Mouse (Mus musculus): Measurements from ENCODE around the gene Selplg. TPM values are rescaled to one million over a fixed set of nuclear protein-coding genes. Genes with fewer than 3 reads are reported as not detected.

Selplg gene
- polyA plus RNA-seq, 1 experiment: 43.5 TPM

DNA sequence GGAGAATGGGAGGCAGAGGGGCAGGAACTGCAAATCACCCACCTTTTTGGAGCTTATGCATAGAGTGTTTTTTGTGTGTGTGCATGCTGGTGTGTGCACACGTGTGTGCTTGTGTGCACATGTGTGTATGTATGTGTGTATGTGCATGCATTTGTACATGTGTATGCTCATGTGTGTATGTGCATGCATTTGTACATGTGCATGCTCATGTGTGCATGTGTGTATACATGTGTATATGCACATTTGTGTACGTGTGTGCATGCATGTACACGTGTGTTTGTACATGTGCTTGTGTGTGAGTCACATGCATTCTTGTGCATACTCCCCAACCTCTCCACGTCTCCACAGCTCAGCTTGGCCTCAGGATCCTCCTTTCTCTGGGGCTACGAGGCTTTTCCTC is 1.6 kb downstream of the Selplg start:
- no peaks in the 10 kb centered on the region for H3K4me1 ChIP-seq (ENCODE audit: control insufficient read depth, insufficient read depth, low read length)
- no peak overlapping the region for H3K4me3 ChIP-seq (ENCODE audit: insufficient read depth, low read length)
- H3K27ac ChIP-seq (ENCODE audit: insufficient read depth, low read length): no peak overlapping the region
- TF ChIP-seq POLR2A (IDR thresholded peaks at IDR 0.05; ENCODE audit: extremely low read depth, insufficient read depth, low read length) (no peak), CTCF (IDR thresholded peaks at IDR 0.05; ENCODE audit: extremely low read depth, insufficient read depth, low read length) (no peak)

DNA sequence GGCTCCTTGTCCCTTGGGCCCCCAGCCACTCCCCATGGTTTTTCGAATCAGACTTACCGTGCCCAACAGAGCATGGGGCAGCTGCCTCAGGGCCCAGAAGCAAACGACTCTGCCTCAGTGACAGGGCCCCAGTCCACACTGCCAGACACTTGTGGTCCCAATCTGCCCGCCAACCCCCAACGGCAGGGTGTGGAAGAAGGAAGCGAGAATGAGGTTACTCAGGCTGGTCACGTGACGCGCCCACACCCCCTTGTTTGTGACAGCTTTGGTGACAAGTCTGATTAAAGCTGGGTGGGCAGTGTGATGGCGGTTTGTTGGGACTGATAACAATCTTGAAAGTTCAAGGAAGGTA is 2.2 kb downstream of the Selplg start:
- Histone ChIP-seq H3K4me1 (ENCODE audit: control insufficient read depth, insufficient read depth, low read length) (no peaks in the 10 kb centered on the region), H3K27ac (ENCODE audit: insufficient read depth, low read length) (0 out of 2 replicates have a peak overlapping the region, but pooled peaks have one; percentile 16), H3K4me3 (ENCODE audit: insufficient read depth, low read length) (peak overlapping the region; percentile 28)
- TF ChIP-seq POLR2A (IDR thresholded peaks at IDR 0.05; ENCODE audit: extremely low read depth, insufficient read depth, low read length) (peak; percentile 37; the same call in 1 of the 2 replicates), CTCF (IDR thresholded peaks at IDR 0.05; ENCODE audit: extremely low read depth, insufficient read depth, low read length) (no peak)

- TF ChIP-seq POLR2A (IDR thresholded peaks at IDR 0.05; ENCODE audit: extremely low read depth, insufficient read depth, low read length) (no peak), CTCF (IDR thresholded peaks at IDR 0.05; ENCODE audit: extremely low read depth, insufficient read depth, low read length) (no peak)
- Histone ChIP-seq H3K4me3 (ENCODE audit: insufficient read depth, low read length) (peak overlapping the region; percentile 28), H3K27ac (ENCODE audit: insufficient read depth, low read length) (0 out of 2 replicates have a peak overlapping the region, but pooled peaks have one; percentile 16), H3K4me1 (ENCODE audit: control insufficient read depth, insufficient read depth, low read length) (no peaks in the 10 kb centered on the region)
Observed at GRCm38 (mm10) chr5:113829566-113830291, 2.7 kb downstream of the Selplg start.

GRCm38 (mm10) chr5:113828481-113828880 is 4.0 kb downstream of the Selplg start:
- H3K27ac ChIP-seq (ENCODE audit: insufficient read depth, low read length): no peak overlapping the region
- no peak for TF ChIP-seq POLR2A (IDR thresholded peaks at IDR 0.05; ENCODE audit: extremely low read depth, insufficient read depth, low read length)
- TF ChIP-seq CTCF (IDR thresholded peaks at IDR 0.05; ENCODE audit: extremely low read depth, insufficient read depth, low read length): no peak
- no peak overlapping the region for H3K4me3 ChIP-seq (ENCODE audit: insufficient read depth, low read length)
- H3K4me1 ChIP-seq (ENCODE audit: control insufficient read depth, insufficient read depth, low read length): no peaks in the 10 kb centered on the region

DNA sequence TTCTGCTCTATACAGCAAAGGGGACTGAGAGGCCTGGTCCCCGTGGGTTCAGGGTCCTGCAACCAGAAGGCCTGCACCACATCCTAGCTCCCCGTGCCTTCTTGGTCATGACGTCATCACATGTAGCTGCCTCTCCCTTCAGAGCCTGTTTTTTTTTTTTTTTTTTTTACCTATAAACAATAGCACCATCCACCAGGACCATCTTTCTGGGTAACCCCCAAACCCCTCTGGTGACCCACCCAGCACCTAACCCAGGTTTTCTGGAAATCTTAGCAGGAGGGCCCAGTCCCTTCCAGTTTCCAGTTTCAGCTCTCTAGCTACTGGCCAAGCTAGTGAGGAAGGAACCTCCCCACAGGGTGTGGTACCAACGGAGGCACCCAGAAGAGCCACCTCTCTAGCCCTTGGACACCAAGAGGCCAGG is 4.4 kb downstream of the Selplg start:
- no peak for TF ChIP-seq POLR2A (IDR thresholded peaks at IDR 0.05; ENCODE audit: extremely low read depth, insufficient read depth, low read length)
- TF ChIP-seq CTCF (IDR thresholded peaks at IDR 0.05; ENCODE audit: extremely low read depth, insufficient read depth, low read length): no peak
- H3K4me3 ChIP-seq (ENCODE audit: insufficient read depth, low read length): no peak overlapping the region
- no peaks in the 10 kb centered on the region for H3K4me1 ChIP-seq (ENCODE audit: control insufficient read depth, insufficient read depth, low read length)
- H3K27ac ChIP-seq (ENCODE audit: insufficient read depth, low read length): no peak overlapping the region

DNA sequence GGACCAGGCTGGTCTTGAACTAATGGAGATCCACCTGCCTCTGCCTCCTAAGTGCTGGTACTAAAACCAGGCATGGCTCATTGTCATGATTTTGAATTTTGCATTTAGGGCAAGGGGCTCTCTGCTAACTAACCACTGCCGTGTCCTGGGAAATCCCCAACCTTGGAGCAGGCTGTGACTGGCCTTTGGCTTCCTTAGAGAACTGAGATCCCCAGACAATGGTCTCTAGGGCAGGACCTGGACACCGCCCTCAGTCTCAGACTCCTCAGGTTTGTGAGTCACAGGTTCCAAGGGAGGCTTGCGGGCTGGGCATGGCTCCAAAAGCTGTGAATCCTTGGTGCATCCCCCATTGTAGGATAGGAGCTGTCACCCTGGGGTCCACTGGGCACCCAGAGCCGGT is 5.8 kb downstream of the Selplg start:
- H3K27ac ChIP-seq (ENCODE audit: insufficient read depth, low read length): no peak overlapping the region
- TF ChIP-seq CTCF (IDR thresholded peaks at IDR 0.05; ENCODE audit: extremely low read depth, insufficient read depth, low read length) (no peak), POLR2A (IDR thresholded peaks at IDR 0.05; ENCODE audit: extremely low read depth, insufficient read depth, low read length) (no peak)
- no peaks in the 10 kb centered on the region for H3K4me1 ChIP-seq (ENCODE audit: control insufficient read depth, insufficient read depth, low read length)
- H3K4me3 ChIP-seq (ENCODE audit: insufficient read depth, low read length): no peak overlapping the region

DNA sequence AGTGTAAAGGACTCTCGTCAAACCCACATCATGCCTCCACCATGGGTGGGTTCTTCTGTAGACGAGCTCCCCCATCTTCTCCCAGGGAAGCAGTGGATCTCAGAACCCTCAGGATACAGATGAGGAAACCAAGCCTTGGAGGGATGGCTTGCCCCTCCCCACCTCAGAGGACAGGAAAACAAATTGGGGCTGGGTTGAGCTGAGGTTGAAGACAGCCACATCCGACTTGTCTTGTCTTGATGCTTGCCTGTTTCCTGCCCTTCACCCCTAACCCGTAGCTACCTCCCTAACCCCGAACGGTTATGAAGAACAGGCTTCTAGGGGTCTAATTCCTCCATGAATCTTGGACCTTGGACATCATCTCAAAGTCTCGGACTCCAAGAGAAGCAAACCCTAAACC is 6.9 kb downstream of the Selplg start:
- H3K4me1 ChIP-seq (ENCODE audit: control insufficient read depth, insufficient read depth, low read length): no peaks in the 10 kb centered on the region
- no peak overlapping the region for H3K4me3 ChIP-seq (ENCODE audit: insufficient read depth, low read length)
- TF ChIP-seq POLR2A (IDR thresholded peaks at IDR 0.05; ENCODE audit: extremely low read depth, insufficient read depth, low read length): no peak
- no peak for TF ChIP-seq CTCF (IDR thresholded peaks at IDR 0.05; ENCODE audit: extremely low read depth, insufficient read depth, low read length)
- no peak overlapping the region for H3K27ac ChIP-seq (ENCODE audit: insufficient read depth, low read length)

DNA sequence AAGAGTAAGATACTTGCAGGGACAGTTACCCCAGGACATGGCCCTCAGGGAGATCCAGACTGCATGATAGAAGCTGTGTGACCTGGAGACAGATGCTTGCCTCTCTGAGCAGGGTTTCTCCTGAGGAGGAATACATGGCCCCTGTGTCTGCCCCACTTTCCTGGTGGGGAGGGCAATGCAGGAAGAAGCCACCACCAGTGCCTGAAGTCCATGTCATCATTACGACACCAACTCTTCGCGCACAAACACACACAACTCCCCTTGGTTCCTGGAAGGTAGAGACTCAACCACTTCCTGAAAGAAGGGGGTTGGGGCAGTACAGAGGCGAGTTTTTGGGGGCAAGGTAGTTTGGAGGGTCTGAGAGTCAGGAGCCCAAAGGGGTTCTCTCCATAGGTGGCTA is 8.2 kb downstream of the Selplg start:
- TF ChIP-seq CTCF (IDR thresholded peaks at IDR 0.05; ENCODE audit: extremely low read depth, insufficient read depth, low read length) (no peak), POLR2A (IDR thresholded peaks at IDR 0.05; ENCODE audit: extremely low read depth, insufficient read depth, low read length) (no peak)
- H3K4me1 ChIP-seq (ENCODE audit: control insufficient read depth, insufficient read depth, low read length): no peaks in the 10 kb centered on the region
- H3K27ac ChIP-seq (ENCODE audit: insufficient read depth, low read length): no peak overlapping the region
- H3K4me3 ChIP-seq (ENCODE audit: insufficient read depth, low read length): no peak overlapping the region

GRCm38 (mm10) chr5:113818572-113818971 is 13.9 kb downstream of the Selplg start:
- no peaks in the 10 kb centered on the region for H3K4me1 ChIP-seq (ENCODE audit: control insufficient read depth, insufficient read depth, low read length)
- no peak overlapping the region for H3K27ac ChIP-seq (ENCODE audit: insufficient read depth, low read length)
- no peak for TF ChIP-seq CTCF (IDR thresholded peaks at IDR 0.05; ENCODE audit: extremely low read depth, insufficient read depth, low read length)
- no peak for TF ChIP-seq POLR2A (IDR thresholded peaks at IDR 0.05; ENCODE audit: extremely low read depth, insufficient read depth, low read length)
- no peak overlapping the region for H3K4me3 ChIP-seq (ENCODE audit: insufficient read depth, low read length)

DNA sequence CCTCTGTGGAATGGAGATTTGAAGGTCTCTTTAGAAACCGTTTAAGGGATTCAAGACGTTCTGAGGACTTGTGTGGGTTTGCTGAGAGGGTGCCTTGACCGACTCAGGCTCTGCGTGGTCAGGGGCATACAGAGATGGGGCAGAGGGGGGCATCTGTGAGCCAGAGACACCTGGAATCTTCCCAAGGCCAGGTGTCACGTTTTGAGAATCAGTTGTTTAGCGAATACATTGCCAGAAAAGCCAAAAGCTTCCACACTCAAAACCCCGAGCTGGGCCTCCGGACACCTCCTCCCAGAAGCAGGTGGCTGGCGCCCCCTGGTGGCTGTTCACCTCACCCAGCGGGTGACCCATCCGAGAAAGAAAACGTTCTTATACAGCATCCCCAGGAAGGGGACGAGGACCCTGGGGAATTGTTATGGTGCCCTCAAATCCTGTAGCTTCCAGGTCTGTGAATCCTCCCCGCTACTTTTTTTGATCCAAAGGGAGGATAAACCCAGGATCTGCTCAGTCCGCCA is 16.7 kb downstream of the Selplg start:
- peak; percentile 63 for TF ChIP-seq CTCF (IDR thresholded peaks at IDR 0.05; ENCODE audit: extremely low read depth, insufficient read depth, low read length)
- TF ChIP-seq POLR2A (IDR thresholded peaks at IDR 0.05; ENCODE audit: extremely low read depth, insufficient read depth, low read length): no peak
- Histone ChIP-seq H3K4me1 (ENCODE audit: control insufficient read depth, insufficient read depth, low read length) (no peaks in the 10 kb centered on the region), H3K27ac (ENCODE audit: insufficient read depth, low read length) (no peak overlapping the region), H3K4me3 (ENCODE audit: insufficient read depth, low read length) (no peak overlapping the region)

Measured in cortical plate, adult 2 months (tissue).